Mouse (Mus musculus) monocyte, adult 59 days (primary cell): ENCODE results near the gene March2. TPM values are rescaled to one million over a fixed set of nuclear protein-coding genes. Genes with fewer than 3 reads are reported as not detected.

ENCODE experiments used
- total RNA-seq, 2 experiments: library from RNA; stranded (reverse); gene quantifications; one replicate each; pipeline ENCODE4 v1.2.4; 2023

March2 gene
- 10 to 100 TPM; 56.4 to 61.5 TPM for total RNA-seq

DNA sequence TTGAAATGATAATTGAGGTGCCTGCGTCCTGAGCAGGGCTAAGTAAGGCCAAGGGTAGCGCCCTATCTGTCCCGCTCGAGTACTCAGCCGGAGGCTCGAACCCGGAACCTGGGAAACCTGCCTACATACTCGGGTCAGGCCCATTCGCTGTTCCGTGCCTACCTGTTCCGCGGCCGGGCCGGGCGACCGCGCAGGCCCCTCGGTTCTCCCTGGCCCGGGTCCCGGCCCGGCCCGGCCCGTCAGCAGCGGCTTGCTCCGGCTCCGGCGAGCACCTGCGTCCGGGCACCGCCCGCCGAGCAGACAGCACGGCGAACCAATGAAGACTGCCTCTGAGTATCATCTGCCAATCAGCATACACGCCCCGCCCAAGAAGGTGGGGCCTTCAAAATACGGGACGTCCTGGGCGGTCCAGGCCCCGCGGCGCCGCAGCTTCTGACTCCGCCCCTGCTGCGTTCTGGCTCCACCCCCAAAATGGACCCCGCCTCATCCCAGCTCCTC, at the start of gene March2:
TSS of gene March2 (minus strand) at position 287 of the 498 bp plus-strand sequence.

DNA sequence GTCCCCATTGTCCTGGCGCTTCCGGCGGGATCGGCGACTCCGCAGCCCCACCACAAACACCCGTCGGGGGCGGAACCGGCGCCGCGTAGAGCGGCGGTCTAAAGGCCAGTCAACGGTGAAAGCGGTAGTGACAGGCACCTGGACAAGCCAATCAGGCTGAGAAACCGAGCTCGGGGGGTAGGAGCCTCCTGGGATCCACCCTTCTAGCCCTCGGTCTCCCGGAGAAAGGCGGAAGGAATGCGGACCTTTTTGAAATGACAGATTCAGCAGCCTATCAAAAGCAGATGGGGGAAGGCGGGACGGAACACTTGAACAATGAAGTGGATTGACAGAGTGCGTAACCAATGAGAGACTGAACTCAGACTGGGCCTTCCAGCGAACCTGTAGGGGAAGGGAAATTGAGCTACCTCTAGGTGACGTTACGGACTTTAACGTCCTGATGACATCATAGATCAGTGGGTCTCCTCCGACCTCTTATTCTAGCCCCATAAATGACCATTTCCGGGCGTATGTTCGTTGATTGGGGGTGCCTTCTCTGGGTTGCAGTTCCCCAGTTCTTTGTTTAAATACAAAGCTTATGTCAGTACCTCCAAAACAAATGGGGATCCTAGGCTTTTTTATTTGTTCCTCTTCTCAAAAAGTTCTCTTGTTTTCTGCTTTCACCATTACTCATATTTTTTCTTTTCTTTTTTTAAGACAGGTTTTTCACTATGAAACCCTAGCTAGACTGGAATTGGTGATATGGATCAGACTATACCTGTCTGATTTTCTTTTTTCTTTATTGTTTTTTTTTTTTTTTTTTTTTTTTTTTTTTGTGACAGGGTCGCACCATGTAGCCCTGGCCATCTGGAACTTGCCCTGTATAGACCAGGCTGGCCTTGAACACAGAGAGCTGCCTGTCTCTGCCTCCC, 42.0 kb upstream of the March2 start, which contains the start of gene Rab11b:
TSS of gene Rab11b (minus strand) at position 276 of the 911 bp plus-strand sequence.

GRCm38 (mm10) chr17:33686760-33687159, 31.7 kb downstream of the March2 start, which contains the start of gene Hnrnpm:
Gene Hnrnpm, minus strand, starts transcription at chr17:33686860.

DNA sequence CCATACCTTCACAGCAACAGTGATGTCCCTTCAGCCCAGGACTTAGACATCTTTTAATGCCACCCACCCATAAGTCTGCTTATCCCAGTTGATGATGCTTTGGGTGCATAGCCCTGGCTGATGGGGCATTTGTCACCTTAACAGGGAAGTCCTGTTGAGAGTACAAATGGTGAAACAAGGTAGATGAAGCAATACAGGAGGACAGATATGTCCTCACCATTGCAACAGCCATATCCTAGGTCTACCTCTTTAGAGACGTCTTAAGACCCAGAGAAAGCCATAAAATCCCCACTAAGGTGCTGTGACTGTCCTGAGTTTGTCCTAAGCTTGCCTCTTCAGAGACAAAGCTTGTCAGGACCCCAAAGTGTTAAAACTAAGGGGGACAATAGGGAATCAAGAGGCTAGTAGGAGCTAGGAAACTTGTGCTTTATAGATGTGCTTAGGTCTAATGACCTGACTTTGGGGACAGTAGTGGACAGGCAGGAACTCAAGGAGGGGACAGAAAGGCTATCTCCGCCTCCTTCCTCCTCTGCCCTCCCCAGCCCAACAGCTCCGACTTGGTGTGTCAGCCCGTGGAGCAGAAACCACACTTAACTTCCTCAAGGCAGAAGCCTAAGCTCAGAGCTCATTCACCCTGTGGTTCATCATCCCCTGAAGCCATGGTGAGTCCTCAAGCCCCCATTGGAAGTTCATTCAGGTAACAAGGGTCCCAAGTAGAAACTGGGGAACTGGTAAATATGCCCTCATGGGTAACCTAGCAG, 80.8 kb downstream of the March2 start, which contains the start of gene Pram1:
TSS of gene Pram1 (plus strand) at position 541 of the 761 bp plus-strand sequence.

Other genes with a start within 250 kb of the March2 start
- 100 to 1,000 TPM in 1 of 2 experiments, 10 to 100 TPM in 1; 76.0 to 104 TPM for gene Adamts10, start 194.5 kb downstream of the March2 start, total RNA-seq
- gene Myo1f, start 163.0 kb downstream of the March2 start, total RNA-seq = 100 to 1,000 TPM; 480 to 526 TPM
- 10 to 100 TPM; 49.5 to 51.0 TPM for gene Zfp414, start 89.6 kb downstream of the March2 start, total RNA-seq
- 10 to 100 TPM; 28.9 to 42.0 TPM for gene Pram1, start 80.6 kb downstream of the March2 start, total RNA-seq
- gene Hnrnpm, start 31.8 kb downstream of the March2 start, total RNA-seq = 100 to 1,000 TPM; 235 to 317 TPM
- gene Rab11b, start 41.9 kb upstream of the March2 start, total RNA-seq = 100 to 1,000 TPM; 210 to 222 TPM
- 1 to 10 TPM; 5.3 to 7.1 TPM for gene Angptl4, start 63.2 kb upstream of the March2 start, total RNA-seq
- 10 to 100 TPM; 17.2 to 17.8 TPM for gene Kank3, start 91.8 kb upstream of the March2 start, total RNA-seq
- gene Rps28, start 105.9 kb upstream of the March2 start, total RNA-seq = 1,000 to 10,000 TPM; 2,442 to 2,474 TPM
- gene Ndufa7, start 105.9 kb upstream of the March2 start, total RNA-seq = 100 to 1,000 TPM; 123 to 158 TPM
- 1 to 10 TPM; 1.8 to 2.6 TPM for gene Cd320, start 124.4 kb upstream of the March2 start, total RNA-seq
- gene Gm7029, start 155.2 kb upstream of the March2 start, total RNA-seq = not detected
- gene Kifc1, start 172.0 kb upstream of the March2 start, total RNA-seq = 1 to 10 TPM; 1.1 to 2.9 TPM
- 1 to 10 TPM in 1 of 2 experiments, not detected in 1; 4.0 TPM for gene Platr17, start 186.5 kb upstream of the March2 start, total RNA-seq
- gene Daxx, start 190.7 kb upstream of the March2 start, total RNA-seq = 10 to 100 TPM; 74.9 to 76.2 TPM
- gene Tapbp, start 197.2 kb upstream of the March2 start, total RNA-seq = 100 to 1,000 TPM; 399 to 458 TPM
- gene Zbtb22, start 197.2 kb upstream of the March2 start, total RNA-seq = 10 to 100 TPM; 32.1 to 39.3 TPM
- gene Rgl2, start 210.9 kb upstream of the March2 start, total RNA-seq = 100 to 1,000 TPM; 186 to 207 TPM
- gene Pfdn6, start 221.7 kb upstream of the March2 start, total RNA-seq = 10 to 100 TPM; 51.6 to 71.3 TPM
- 10 to 100 TPM; 30.5 to 34.8 TPM for gene Wdr46, start 222.0 kb upstream of the March2 start, total RNA-seq
- gene B3galt4, start 232.8 kb upstream of the March2 start, total RNA-seq = 10 to 100 TPM; 14.7 to 17.3 TPM
- gene Vps52, start 237.1 kb upstream of the March2 start, total RNA-seq = 10 to 100 TPM; 48.0 to 57.5 TPM
- 100 to 1,000 TPM; 791 to 877 TPM for gene Rps18, start 237.3 kb upstream of the March2 start, total RNA-seq